Comparison of ENCODE assay signal across 22 mouse cellular contexts in the genomic region with DNA sequence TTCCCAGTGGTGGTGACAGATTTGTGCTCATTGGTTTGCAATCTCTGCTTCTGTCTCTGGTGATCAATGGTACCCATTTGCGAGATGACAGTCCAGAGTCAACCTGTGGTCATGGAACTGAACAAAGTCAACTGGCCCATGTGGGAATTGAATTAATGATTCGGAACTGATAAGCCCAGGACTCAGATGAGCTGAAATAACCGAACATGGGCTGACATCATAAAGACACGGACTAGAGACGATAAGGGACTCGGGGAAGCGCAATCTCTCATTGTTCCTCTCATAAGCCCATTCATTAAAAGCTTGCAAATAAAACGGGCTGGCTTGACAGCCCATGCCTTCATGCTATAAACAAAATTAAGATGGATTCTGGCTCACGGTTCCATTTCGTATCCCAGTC.
DNase-seq lines count a peak whose midpoint lies in the region; ATAC-seq lines count a peak whose summit lies in the region.
"Had no signal": no experiment of that assay in that cellular context is flagged by ENCODE, and none has a peak within 500 bp of the region (broad histone marks: within the 10 kb centered on the region; RNA-seq: fewer than 3 reads in every experiment).

No protein-coding gene starts in this region.

- peak overlapping the region; percentile 33 for H3K27ac ChIP-seq in embryonic facial prominence, embryonic 13.5 days
- H3K27ac ChIP-seq in embryonic facial prominence, embryonic 10.5 days (replicated peaks) = no peak overlapping the region
- no peak overlapping the region for H3K27ac ChIP-seq in hindbrain, embryonic 12.5 days
- H3K27ac ChIP-seq in hindbrain, embryonic 14.5 days = no peak overlapping the region
- no peak overlapping the region for H3K27ac ChIP-seq in neural tube, embryonic 11.5 days (ENCODE audit: low read depth, low read length)
- H3K27ac ChIP-seq in embryonic facial prominence, embryonic 15.5 days (replicated peaks) = 0 out of 2 replicates have a peak overlapping the region, but pooled peaks have one; percentile 51
- H3K27ac ChIP-seq: embryonic facial prominence, embryonic 12.5 days; forebrain, embryonic 13.5 days; forebrain, embryonic 15.5 days had no signal

- no peak overlapping the region for H3K9ac ChIP-seq in embryonic facial prominence, embryonic 13.5 days
- no peak overlapping the region for H3K9ac ChIP-seq in hindbrain, embryonic 12.5 days
- no peak overlapping the region for H3K9ac ChIP-seq in hindbrain, embryonic 14.5 days
- no peak overlapping the region for H3K9ac ChIP-seq in neural tube, embryonic 11.5 days (ENCODE audit: low read length)
- H3K9ac ChIP-seq in embryonic facial prominence, embryonic 15.5 days = no peak overlapping the region
- H3K9ac ChIP-seq: embryonic facial prominence, embryonic 12.5 days; forebrain, embryonic 13.5 days; forebrain, embryonic 15.5 days; forebrain, postnatal 0 days had no signal

- no peaks in the 10 kb centered on the region for H3K36me3 ChIP-seq in embryonic facial prominence, embryonic 13.5 days
- H3K36me3 ChIP-seq in embryonic facial prominence, embryonic 10.5 days (replicated peaks) = no peaks in the 10 kb centered on the region
- no peaks in the 10 kb centered on the region for H3K36me3 ChIP-seq in hindbrain, embryonic 12.5 days
- no peaks in the 10 kb centered on the region for H3K36me3 ChIP-seq in hindbrain, embryonic 14.5 days (replicated peaks; ENCODE audit: control insufficient read depth, insufficient read depth)
- H3K36me3 ChIP-seq in neural tube, embryonic 11.5 days (ENCODE audit: control insufficient read depth, insufficient read depth, low read length) = no peaks in the 10 kb centered on the region
- H3K36me3 ChIP-seq in embryonic facial prominence, embryonic 15.5 days = no peaks in the 10 kb centered on the region
- H3K36me3 ChIP-seq: embryonic facial prominence, embryonic 12.5 days; forebrain, embryonic 15.5 days had no signal

- H3K4me1 ChIP-seq in embryonic facial prominence, embryonic 13.5 days = peaks cover 7% of the 10 kb centered on the region; the same call in 1 of the 2 replicates
- H3K4me1 ChIP-seq in embryonic facial prominence, embryonic 10.5 days = no peaks in the 10 kb centered on the region
- no peaks in the 10 kb centered on the region for H3K4me1 ChIP-seq in hindbrain, embryonic 12.5 days
- H3K4me1 ChIP-seq in hindbrain, embryonic 14.5 days (replicated peaks; ENCODE audit: control insufficient read depth, insufficient read depth, low read length) = no peaks in the 10 kb centered on the region; the same call in 1 of the 2 replicates
- H3K4me1 ChIP-seq in neural tube, embryonic 11.5 days (ENCODE audit: control insufficient read depth, insufficient read depth, low read length) = no peaks in the 10 kb centered on the region
- no peaks in the 10 kb centered on the region for H3K4me1 ChIP-seq in embryonic facial prominence, embryonic 15.5 days
- H3K4me1 ChIP-seq: embryonic facial prominence, embryonic 12.5 days; forebrain, embryonic 13.5 days; forebrain, embryonic 15.5 days had no signal

- no peak overlapping the region for H3K4me3 ChIP-seq in embryonic facial prominence, embryonic 13.5 days
- no peak overlapping the region for H3K4me3 ChIP-seq in embryonic facial prominence, embryonic 10.5 days
- H3K4me3 ChIP-seq in hindbrain, embryonic 12.5 days = no peak overlapping the region
- H3K4me3 ChIP-seq in hindbrain, embryonic 14.5 days (replicated peaks; ENCODE audit: low read length) = no peak overlapping the region
- H3K4me3 ChIP-seq in neural tube, embryonic 11.5 days (ENCODE audit: low read depth, low read length) = no peak overlapping the region
- no peak overlapping the region for H3K4me3 ChIP-seq in embryonic facial prominence, embryonic 15.5 days (replicated peaks)
- H3K4me3 ChIP-seq: embryonic facial prominence, embryonic 12.5 days; forebrain, embryonic 13.5 days; forebrain, embryonic 15.5 days had no signal

- DNase-seq in embryonic facial prominence, embryonic 10.5 days (ENCODE audit: low spot score) = no peak
- no peak for DNase-seq in hindbrain, embryonic 14.5 days (ENCODE audit: low spot score)
- DNase-seq in neural tube, embryonic 11.5 days (ENCODE audit: low spot score) = no peak
- no peak for DNase-seq in neural tube, embryonic 10.5 days (ENCODE audit: extremely low spot score, low spot score)
- DNase-seq in urinary bladder, postnatal 4 days (ENCODE audit: low spot score in 2 of 2) = no peak
- DNase-seq: adrenal gland, adult 2 months; adrenal gland, postnatal 10 days; adrenal gland, postnatal 25 days; cerebellum, adult 11 months; cerebellum, adult 18-20 months; cerebellum, adult 8-10 months; cerebellum, adult 9-11 months; cerebellum, postnatal 14 days; cerebellum, postnatal 36 days; embryo, embryonic 11 days; forebrain, postnatal 0 days had no signal

- no peak for ATAC-seq in embryonic facial prominence, embryonic 13.5 days (ENCODE audit: insufficient number of reproducible peaks, insufficient read depth, low FRiP score, low TSS enrichment, low read depth)
- peak; percentile 61; the same call in 1 of the 2 replicates for ATAC-seq in hindbrain, embryonic 12.5 days (ENCODE audit: low FRiP score)
- ATAC-seq in hindbrain, embryonic 14.5 days (ENCODE audit: low FRiP score) = no peak
- peak; percentile 26; the same call in 1 of the 2 replicates for ATAC-seq in neural tube, embryonic 11.5 days (ENCODE audit: insufficient read depth, low FRiP score, low TSS enrichment)
- no peak for ATAC-seq in embryonic facial prominence, embryonic 15.5 days (ENCODE audit: insufficient number of reproducible peaks, low FRiP score, low TSS enrichment, low read depth)
- ATAC-seq: forebrain, embryonic 13.5 days; forebrain, embryonic 15.5 days; forebrain, postnatal 0 days had no signal

- H3K4me2 ChIP-seq in embryonic facial prominence, embryonic 13.5 days = no peak overlapping the region
- no peak overlapping the region for H3K4me2 ChIP-seq in hindbrain, embryonic 12.5 days (replicated peaks)
- H3K4me2 ChIP-seq in hindbrain, embryonic 14.5 days (replicated peaks) = no peak overlapping the region
- no peak overlapping the region for H3K4me2 ChIP-seq in neural tube, embryonic 11.5 days (ENCODE audit: low read depth)
- H3K4me2 ChIP-seq in embryonic facial prominence, embryonic 15.5 days (replicated peaks) = no peak overlapping the region
- H3K4me2 ChIP-seq: embryonic facial prominence, embryonic 12.5 days; forebrain, embryonic 13.5 days; forebrain, embryonic 15.5 days had no signal

- no peaks in the 10 kb centered on the region for H3K27me3 ChIP-seq in embryonic facial prominence, embryonic 13.5 days
- H3K27me3 ChIP-seq in embryonic facial prominence, embryonic 10.5 days (replicated peaks; ENCODE audit: low read depth, poor library complexity, severe bottlenecking) = no peaks in the 10 kb centered on the region
- no peaks in the 10 kb centered on the region for H3K27me3 ChIP-seq in hindbrain, embryonic 12.5 days
- no peaks in the 10 kb centered on the region for H3K27me3 ChIP-seq in hindbrain, embryonic 14.5 days (ENCODE audit: control insufficient read depth, insufficient read depth, low read length)
- H3K27me3 ChIP-seq in neural tube, embryonic 11.5 days (ENCODE audit: control insufficient read depth, insufficient read depth, low read length) = no peaks in the 10 kb centered on the region
- no peaks in the 10 kb centered on the region for H3K27me3 ChIP-seq in embryonic facial prominence, embryonic 15.5 days
- H3K27me3 ChIP-seq: embryonic facial prominence, embryonic 12.5 days; forebrain, embryonic 13.5 days; forebrain, embryonic 15.5 days had no signal

- no peaks in the 10 kb centered on the region for H3K9me3 ChIP-seq in embryonic facial prominence, embryonic 13.5 days
- H3K9me3 ChIP-seq in embryonic facial prominence, embryonic 10.5 days = 0 out of 2 replicates have a peak, but pooled peaks cover 2% of the 10 kb centered on the region
- H3K9me3 ChIP-seq in hindbrain, embryonic 12.5 days (replicated peaks) = no peaks in the 10 kb centered on the region
- no peaks in the 10 kb centered on the region for H3K9me3 ChIP-seq in hindbrain, embryonic 14.5 days (ENCODE audit: control insufficient read depth, low read length)
- H3K9me3 ChIP-seq in neural tube, embryonic 11.5 days (ENCODE audit: control insufficient read depth, low read length) = no peaks in the 10 kb centered on the region
- H3K9me3 ChIP-seq in embryonic facial prominence, embryonic 15.5 days (replicated peaks) = no peaks in the 10 kb centered on the region
- H3K9me3 ChIP-seq: embryonic facial prominence, embryonic 12.5 days; forebrain, embryonic 13.5 days; forebrain, embryonic 15.5 days had no signal

- WGBS in embryonic facial prominence, embryonic 13.5 days = 90% methylated on average over 10 of the region's 10 CpGs
- WGBS in embryonic facial prominence, embryonic 10.5 days = 93% methylated on average over 10 of the region's 10 CpGs
- 78% methylated on average over 10 of the region's 10 CpGs for WGBS in hindbrain, embryonic 12.5 days
- WGBS in hindbrain, embryonic 14.5 days = 74% methylated on average over 10 of the region's 10 CpGs
- WGBS in neural tube, embryonic 11.5 days = 83% methylated on average over 10 of the region's 10 CpGs
- WGBS in embryonic facial prominence, embryonic 15.5 days = 78% methylated on average over 10 of the region's 10 CpGs

Comparison
In these comparisons a context has a peak if more than half of its experiments do, and no peak if none do; other contexts are left out.
1. ATAC-seq: peak in hindbrain, embryonic 12.5 days (single experiment) and neural tube, embryonic 11.5 days (single experiment); none in embryonic facial prominence, embryonic 13.5 days (single experiment), hindbrain, embryonic 14.5 days (single experiment) and embryonic facial prominence, embryonic 15.5 days (single experiment).
2. H3K27ac ChIP-seq: peak in embryonic facial prominence, embryonic 13.5 days (single experiment) and embryonic facial prominence, embryonic 15.5 days (single experiment); none in embryonic facial prominence, embryonic 10.5 days (single experiment), hindbrain, embryonic 12.5 days (single experiment), hindbrain, embryonic 14.5 days (single experiment) and neural tube, embryonic 11.5 days (single experiment).